Comparison of ENCODE assay signal across 15 mouse cellular contexts in the genomic region with DNA sequence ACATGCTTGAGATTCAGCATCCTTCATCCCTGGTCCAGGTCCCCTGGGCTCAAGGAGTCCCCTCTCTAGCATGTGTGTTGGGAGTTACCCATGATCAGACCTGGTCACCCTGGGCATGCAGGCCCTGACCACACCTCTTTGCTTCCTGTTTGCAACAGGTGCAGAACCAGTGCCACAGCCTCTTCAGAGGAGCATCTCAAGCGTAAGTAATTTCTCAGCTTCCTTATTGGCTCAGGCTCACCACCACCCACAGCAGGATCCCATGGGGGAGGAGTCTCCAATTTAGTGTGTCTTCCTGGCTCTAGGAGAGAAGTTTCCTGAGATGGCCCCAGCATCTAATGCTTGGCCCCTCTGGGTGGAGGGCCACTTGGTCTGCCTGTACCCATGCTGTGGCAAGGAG. TPM values are rescaled to one million over a fixed set of nuclear protein-coding genes. Genes with fewer than 3 reads are reported as not detected.
A peak's percentile ranks its signal among the peaks of the same experiment; 100 is the strongest.
DNase-seq lines count a peak whose midpoint lies in the region; ATAC-seq and TF ChIP-seq lines count a peak whose summit lies in the region.
"Had no signal": no experiment of that assay in that cellular context is flagged by ENCODE, and none has a peak within 500 bp of the region (broad histone marks: within the 10 kb centered on the region; RNA-seq: fewer than 3 reads in every experiment).

No protein-coding gene starts in this region.

- no peak overlapping the region for H3K4me2 ChIP-seq in hindbrain, postnatal 0 days (ENCODE audit: low read depth, low read length)
- no peak overlapping the region for H3K4me2 ChIP-seq in embryonic facial prominence, embryonic 13.5 days
- H3K4me2 ChIP-seq: liver, embryonic 13.5 days; midbrain, embryonic 11.5 days; stomach, embryonic 15.5 days had no signal

- no peak overlapping the region for H3K4me3 ChIP-seq in hindbrain, postnatal 0 days (ENCODE audit: low read length)
- H3K4me3 ChIP-seq in hindbrain, embryonic 10.5 days = no peak overlapping the region
- peak overlapping the region; percentile 71 for H3K4me3 ChIP-seq in E14TG2a.4 (replicated peaks; ENCODE audit: low read length)
- H3K4me3 ChIP-seq in embryonic facial prominence, embryonic 13.5 days = no peak overlapping the region
- H3K4me3 ChIP-seq in megakaryocyte, embryonic 14.5 days (replicated peaks) = peak overlapping the region; percentile 66
- H3K4me3 ChIP-seq: left cerebral cortex, adult 2 months; liver, embryonic 13.5 days; stomach, embryonic 15.5 days had no signal

- H3K27ac ChIP-seq in hindbrain, postnatal 0 days = no peak overlapping the region
- H3K27ac ChIP-seq in hindbrain, embryonic 10.5 days = no peak overlapping the region
- H3K27ac ChIP-seq in embryonic facial prominence, embryonic 13.5 days = no peak overlapping the region
- H3K27ac ChIP-seq: left cerebral cortex, adult 2 months; liver, embryonic 13.5 days; stomach, embryonic 15.5 days had no signal

- no peak for TF ChIP-seq CTCF in hindbrain, postnatal 0 days (IDR thresholded peaks at IDR 0.05; ENCODE audit: low read depth)
- no peak for TF ChIP-seq CTCF in E14TG2a.4 (conservative IDR thresholded peaks at IDR 0.05; ENCODE audit: low read length)

- peaks cover 19% of the 10 kb centered on the region; the same call in 1 of the 2 replicates for H3K36me3 ChIP-seq in hindbrain, postnatal 0 days (ENCODE audit: insufficient read depth, low read length)
- peaks cover 55% of the 10 kb centered on the region for H3K36me3 ChIP-seq in hindbrain, embryonic 10.5 days
- H3K36me3 ChIP-seq in E14TG2a.4 (ENCODE audit: insufficient read depth, low read length) = peaks cover 88% of the 10 kb centered on the region
- H3K36me3 ChIP-seq in embryonic facial prominence, embryonic 13.5 days = peaks cover 47% of the 10 kb centered on the region
- peaks cover 85% of the 10 kb centered on the region for H3K36me3 ChIP-seq in megakaryocyte, embryonic 14.5 days (replicated peaks; ENCODE audit: low read length)

- peaks cover 19% of the 10 kb centered on the region for H3K4me1 ChIP-seq in hindbrain, postnatal 0 days (ENCODE audit: insufficient read depth, low read length)
- peaks cover 40% of the 10 kb centered on the region for H3K4me1 ChIP-seq in hindbrain, embryonic 10.5 days (replicated peaks)
- H3K4me1 ChIP-seq in E14TG2a.4 (replicated peaks; ENCODE audit: low read depth, low read length) = peaks cover 99% of the 10 kb centered on the region
- H3K4me1 ChIP-seq in embryonic facial prominence, embryonic 13.5 days = peaks cover 3% of the 10 kb centered on the region; the same call in 1 of the 2 replicates
- H3K4me1 ChIP-seq in megakaryocyte, embryonic 14.5 days = peaks cover 95% of the 10 kb centered on the region

- WGBS in hindbrain, postnatal 0 days = 72% methylated on average over 1 of the region's 1 CpGs
- WGBS in hindbrain, embryonic 10.5 days = 86% methylated on average over 1 of the region's 1 CpGs
- WGBS in embryonic facial prominence, embryonic 13.5 days = 77% methylated on average over 1 of the region's 1 CpGs

- ATAC-seq in hindbrain, postnatal 0 days = 0 out of 2 replicates have a peak, but pooled peaks have one; percentile 13
- 0 out of 2 replicates have a peak, but pooled peaks have one; percentile 26 for ATAC-seq in embryonic facial prominence, embryonic 13.5 days (ENCODE audit: insufficient number of reproducible peaks, insufficient read depth, low FRiP score, low TSS enrichment, low read depth)

- intact Hi-C loops in left cerebral cortex, postnatal 4 days (cut with DNase I) = no loop called here

- no peak overlapping the region for H3K9ac ChIP-seq in hindbrain, postnatal 0 days (replicated peaks; ENCODE audit: low read length)
- no peak overlapping the region for H3K9ac ChIP-seq in embryonic facial prominence, embryonic 13.5 days
- H3K9ac ChIP-seq: liver, embryonic 13.5 days; stomach, embryonic 15.5 days had no signal

- DNase-seq in hindbrain, postnatal 0 days (ENCODE audit: low spot score) = no peak
- DNase-seq in hindbrain, embryonic 10.5 days (ENCODE audit: low spot score) = no peak
- no peak for DNase-seq in urinary bladder, postnatal 14 days (ENCODE audit: low spot score)
- no peak for DNase-seq in left cerebral cortex, postnatal 4 days
- no peak for DNase-seq in left cerebral cortex, adult 11 months (ENCODE audit: low spot score)
- DNase-seq: cerebellum, postnatal 14 days; heart, adult 18-20 months; heart, postnatal 36 days; liver, embryonic 13.5 days had no signal

- no peaks in the 10 kb centered on the region; the same call in 1 of the 2 replicates for H3K27me3 ChIP-seq in hindbrain, postnatal 0 days (ENCODE audit: insufficient read depth, low read length)
- H3K27me3 ChIP-seq in hindbrain, embryonic 10.5 days (ENCODE audit: insufficient read depth, poor library complexity, severe bottlenecking) = no peaks in the 10 kb centered on the region
- H3K27me3 ChIP-seq in E14TG2a.4 (ENCODE audit: insufficient read depth, low read length) = no peaks in the 10 kb centered on the region
- no peaks in the 10 kb centered on the region for H3K27me3 ChIP-seq in embryonic facial prominence, embryonic 13.5 days
- H3K27me3 ChIP-seq in megakaryocyte, embryonic 14.5 days (replicated peaks) = no peaks in the 10 kb centered on the region
- H3K27me3 ChIP-seq: liver, embryonic 13.5 days; stomach, embryonic 15.5 days had no signal

- no peaks in the 10 kb centered on the region for H3K9me3 ChIP-seq in hindbrain, postnatal 0 days (ENCODE audit: low read length)
- no peaks in the 10 kb centered on the region for H3K9me3 ChIP-seq in hindbrain, embryonic 10.5 days
- H3K9me3 ChIP-seq in E14TG2a.4 (ENCODE audit: low read length) = no peaks in the 10 kb centered on the region
- H3K9me3 ChIP-seq in embryonic facial prominence, embryonic 13.5 days = no peaks in the 10 kb centered on the region
- no peaks in the 10 kb centered on the region for H3K9me3 ChIP-seq in megakaryocyte, embryonic 14.5 days
- H3K9me3 ChIP-seq: liver, embryonic 13.5 days; stomach, embryonic 15.5 days had no signal

RNA-seq across cellular contexts. Expression of a gene that starts 15.0 kb away (rescaled TPM):
- total RNA-seq in hindbrain, postnatal 0 days (2014; rRNA removed) = 78.2 and 85.6 TPM in 2 replicates
- 116 and 119 TPM in 2 replicates for polyA plus RNA-seq in hindbrain, postnatal 0 days (2015; fragmentation: Nextera tagmentation; extraction: Ambion mirVana)
- polyA plus RNA-seq in hindbrain, embryonic 10.5 days (2016; fragmentation: Nextera tagmentation; extraction: Ambion mirVana) = 58.9 and 60.0 TPM in 2 replicates
- 71.4 and 72.2 TPM in 2 replicates for polyA plus RNA-seq in embryonic facial prominence, embryonic 13.5 days (2015; fragmentation: Nextera tagmentation; extraction: Ambion mirVana)
- 20.6 and 27.7 TPM in 2 replicates for polyA plus RNA-seq in megakaryocyte, embryonic 14.5 days (2012; ENCODE audit: insufficient read depth, low replicate concordance)
- 100 to 1,000 TPM; 214 to 227 TPM for total RNA-seq in left cerebral cortex, postnatal 4 days (2021)

Comparison
In these comparisons a context has a peak if more than half of its experiments do, and no peak if none do; other contexts are left out.
1. H3K4me3 ChIP-seq: peak in E14TG2a.4 (single experiment) and megakaryocyte, embryonic 14.5 days (single experiment); none in hindbrain, postnatal 0 days (single experiment), hindbrain, embryonic 10.5 days (single experiment) and embryonic facial prominence, embryonic 13.5 days (single experiment).